Mouse (Mus musculus) heart, embryonic 10.5 days (tissue): Measurements from ENCODE around the gene Itfg1. TPM values are rescaled to one million over a fixed set of nuclear protein-coding genes. Genes with fewer than 3 reads are reported as not detected.

Experiments
- DNase-seq: peaks from one replicate; pipeline ENCODE4 v3.0.0-alpha.2; 2017; ENCODE audit warnings: low spot score
- H3K27ac ChIP-seq: fragments of 300-500 bp; sonication (generic); 2 replicates; pipeline ENCODE4 v1.5.1; 2016; ENCODE audit warnings: mild to moderate bottlenecking
- H3K27me3 ChIP-seq: fragments of 300-500 bp; sonication (generic); 2 replicates; pipeline ENCODE4 v1.6.1; 2016; ENCODE audit warnings: mild to moderate bottlenecking; ENCODE audit not compliant: poor library complexity, insufficient read depth, severe bottlenecking
- H3K36me3 ChIP-seq: fragments of 300-500 bp; sonication (generic); 2 replicates; pipeline ENCODE4 v1.6.1; 2016; ENCODE audit warnings: mild to moderate bottlenecking, moderate library complexity
- H3K4me1 ChIP-seq: fragments of 300-500 bp; sonication (generic); 2 replicates; pipeline ENCODE4 v1.6.1; 2016; ENCODE audit warnings: mild to moderate bottlenecking
- H3K4me3 ChIP-seq: fragments of 300-500 bp; sonication (generic); 2 replicates; pipeline ENCODE4 v1.5.1; 2016; ENCODE audit warnings: mild to moderate bottlenecking, moderate library complexity
- H3K9me3 ChIP-seq: fragments of 300-500 bp; sonication (generic); 2 replicates; pipeline ENCODE4 v1.6.1; 2016; ENCODE audit warnings: mild to moderate bottlenecking, moderate library complexity
- WGBS: fragments of 180-500 bp; shearing (Covaris S2); methylation state at CpG from one replicate; pipeline ENCODE4 v1.1.7; 2016; 5-methylcytosine and 5-hydroxymethylcytosine counted together
- microRNA-seq: library from miRNA; unstranded; fragments of <30 nt; microRNA quantifications from one replicate; pipeline ENCODE4, GENCODE M21; 2017
- polyA plus RNA-seq: library from polyadenylated mRNA; unstranded; fragments of >200 nt; fragmentation: Nextera tagmentation; extraction: Ambion mirVana; gene quantifications from 2 replicates; pipeline ENCODE4 v1.2.1, GENCODE M21; 2016

The Itfg1 gene
- polyA plus RNA-seq, 1 experiment from 2014 or later = 59.5 TPM

GRCm38 (mm10) chr8:85700751-85701351 is 139.9 kb downstream of the Itfg1 start, which contains the start of gene Neto2:
Gene Neto2 (minus strand): TSS chr8:85700924.
- Histone ChIP-seq H3K9me3 (no peaks in the 10 kb centered on the region), H3K27ac (peak within 1 kb of the TSS; percentile 89), H3K4me3 (peak within 1 kb of the TSS; percentile 67), H3K27me3 (peaks cover 19% of the 10 kb centered on the region), H3K4me1 (peaks cover 6% of the 10 kb centered on the region), H3K36me3 (no peaks in the 10 kb centered on the region)
- WGBS = 8% methylated on average over 49 of the region's 65 CpGs
- peak; percentile 79 for DNase-seq

- Histone ChIP-seq H3K36me3 (no peaks in the 10 kb centered on the region), H3K4me3 (peak overlapping the region; percentile 67), H3K27me3 (peaks cover 19% of the 10 kb centered on the region), H3K4me1 (peaks cover 6% of the 10 kb centered on the region), H3K27ac (peak overlapping the region; percentile 89), H3K9me3 (no peaks in the 10 kb centered on the region)
- peak; percentile 82 for DNase-seq
- under 1% methylated on average over 84 of the region's 84 CpGs for WGBS
These were observed 140.5 kb downstream of the Itfg1 start for GRCm38 (mm10) chr8:85700101-85700750.

- Histone ChIP-seq H3K27ac (no peak overlapping the region), H3K36me3 (no peaks in the 10 kb centered on the region), H3K27me3 (peaks cover 19% of the 10 kb centered on the region), H3K4me3 (no peak overlapping the region; the same call in 1 of the 2 replicates), H3K4me1 (peaks cover 6% of the 10 kb centered on the region), H3K9me3 (no peaks in the 10 kb centered on the region)
- DNase-seq = peak; percentile 82
- 1% methylated on average over 6 of the region's 6 CpGs for WGBS
These were observed 141.7 kb downstream of the Itfg1 start for GRCm38 (mm10) chr8:85699051-85699450.

Small RNA genes within 50 kb of the gene (microRNA-seq; reads per million reads assigned to microRNA genes)
- not detected for gene Mir8109

Other genes starting within 250 kb of the Itfg1 start
- 4.9 and 6.9 TPM in 2 replicates for gene Neto2, start 140.0 kb downstream of the Itfg1 start, polyA plus RNA-seq
- gene Phkb, start within 50 bp of the Itfg1 start, polyA plus RNA-seq = 51.4 and 56.2 TPM in 2 replicates